In genomic region chr17:50300171-50300841, GRCm38 (mm10) we compare ENCODE assay signal across 25 mouse cellular contexts. TPM values are rescaled to one million over a fixed set of nuclear protein-coding genes. Genes with fewer than 3 reads are reported as not detected.
"Had no signal": no experiment of that assay in that cellular context is flagged by ENCODE, and none has a peak within 500 bp of the region (broad histone marks: within the 10 kb centered on the region; RNA-seq: fewer than 3 reads in every experiment).

No protein-coding gene starts in this region.

- H3K27me3 ChIP-seq: limb, embryonic 12.5 days; limb, embryonic 15.5 days; lung, embryonic 15.5 days; midbrain, embryonic 13.5 days; neural tube, embryonic 13.5 days; stomach, embryonic 15.5 days had no signal

- H3K4me2 ChIP-seq: limb, embryonic 12.5 days; limb, embryonic 15.5 days; liver, embryonic 11.5 days; lung, embryonic 15.5 days; midbrain, embryonic 13.5 days; neural tube, embryonic 13.5 days; stomach, embryonic 15.5 days had no signal

- ATAC-seq: liver, postnatal 0 days; midbrain, embryonic 13.5 days; midbrain, embryonic 16.5 days had no signal

- H3K27ac ChIP-seq: layer of hippocampus, adult 2 months; left cerebral cortex, adult 2 months; limb, embryonic 12.5 days; limb, embryonic 15.5 days; liver, embryonic 14.5 days; lung, embryonic 15.5 days; midbrain, embryonic 10.5 days; midbrain, embryonic 13.5 days; neural tube, embryonic 13.5 days; stomach, embryonic 15.5 days had no signal

- H3K36me3 ChIP-seq: limb, embryonic 12.5 days; limb, embryonic 15.5 days; lung, embryonic 15.5 days; midbrain, embryonic 10.5 days; midbrain, embryonic 13.5 days; neural tube, embryonic 13.5 days; stomach, embryonic 15.5 days had no signal

- H3K4me3 ChIP-seq: layer of hippocampus, adult 2 months; left cerebral cortex, adult 2 months; limb, embryonic 12.5 days; limb, embryonic 15.5 days; lung, embryonic 15.5 days; midbrain, embryonic 10.5 days; midbrain, embryonic 13.5 days; myocyte; neural tube, embryonic 13.5 days; stomach, embryonic 15.5 days had no signal

- H3K9ac ChIP-seq: limb, embryonic 12.5 days; limb, embryonic 15.5 days; liver, embryonic 14.5 days; liver, postnatal 0 days; lung, embryonic 15.5 days; midbrain, embryonic 13.5 days; neural tube, embryonic 13.5 days; stomach, embryonic 15.5 days had no signal

- H3K4me1 ChIP-seq: limb, embryonic 12.5 days; limb, embryonic 15.5 days; lung, embryonic 15.5 days; midbrain, embryonic 13.5 days; neural tube, embryonic 13.5 days; stomach, embryonic 15.5 days had no signal

- H3K9me3 ChIP-seq: limb, embryonic 12.5 days; limb, embryonic 15.5 days; lung, embryonic 15.5 days; midbrain, embryonic 10.5 days; midbrain, embryonic 13.5 days; neural tube, embryonic 13.5 days; stomach, embryonic 15.5 days had no signal

- DNase-seq: kidney, adult 2 months; kidney, postnatal 25 days; layer of hippocampus, postnatal 36 days; liver, postnatal 0 days; lung, postnatal 10 days; lung, postnatal 4 days; retina, postnatal 1 day; right cerebral cortex, postnatal 25 days; spleen, adult 18-20 months; thymus, postnatal 25 days had no signal

RNA-seq across cellular contexts. Expression of gene Dazl, which starts 6.9 kb away (rescaled TPM):
- total RNA-seq: monocyte, adult 5-6 weeks had no signal
- polyA plus RNA-seq: kidney, adult 2 months; kidney, embryonic 14.5 days; limb, embryonic 12.5 days; liver, postnatal 0 days; myocyte had no signal
